Mouse (Mus musculus) adrenal gland, postnatal 36 days (tissue): ENCODE measurements at regions not wholly inside any gene's neighbourhood (a gene's known extent, or its start where the extent isn't known, plus 50 kb on each side); places are given as distances from the start of the nearest gene placed in this dataset.
"Not testable (repeated sequence)": the region's sequence is repeated elsewhere in the genome, so short reads cannot be mapped to it uniquely, and the experiment has no call there.

Experiments used
- DNase-seq, 2 experiments: peaks; one replicate each; pipeline ENCODE4 v3.0.0; 2021; ENCODE audit warnings: mixed read lengths in 1 of 2

DNA sequence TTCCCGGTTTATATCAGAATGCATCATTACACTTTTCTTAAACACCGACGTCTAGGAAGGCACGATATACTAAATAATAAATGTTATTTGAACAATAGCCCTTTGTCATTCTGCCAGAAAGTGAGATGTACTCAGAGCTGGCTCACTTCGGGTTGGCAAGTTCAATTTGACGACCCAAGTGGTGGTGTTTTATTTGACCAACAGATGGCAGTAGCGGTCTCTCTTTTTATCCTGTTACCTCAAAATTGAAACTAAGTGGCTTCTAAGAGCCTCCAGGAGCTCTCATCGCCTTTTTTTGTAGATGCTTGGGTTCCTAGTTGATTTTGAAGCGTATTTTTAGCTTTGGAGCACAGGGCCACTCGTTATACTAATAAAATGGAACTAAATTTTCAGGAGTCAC is 66.7 kb upstream of the Chmp2b start:
- DNase-seq: peak; percentile 9 to 51

DNA sequence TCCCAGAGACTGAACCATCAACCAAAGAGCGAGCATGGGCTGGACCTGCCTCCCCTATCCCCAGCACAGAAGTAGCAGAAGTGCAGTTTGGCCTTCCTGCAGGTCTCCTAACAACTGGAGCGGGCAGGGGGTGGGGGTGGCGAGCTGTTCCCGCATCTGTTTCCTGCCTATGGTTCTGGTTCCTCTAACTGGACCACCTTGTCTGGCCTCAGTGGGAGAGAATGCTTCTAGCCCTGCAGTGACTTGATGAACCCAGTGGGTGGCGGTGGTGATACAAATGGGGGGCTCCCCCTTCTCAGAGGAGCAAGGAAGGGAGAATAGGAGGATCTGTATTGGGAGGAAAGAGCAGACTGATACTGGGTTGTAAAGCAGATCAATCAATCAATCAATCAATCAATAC is 69.2 kb upstream of the Chmp2b start:
- no peak for DNase-seq

DNA sequence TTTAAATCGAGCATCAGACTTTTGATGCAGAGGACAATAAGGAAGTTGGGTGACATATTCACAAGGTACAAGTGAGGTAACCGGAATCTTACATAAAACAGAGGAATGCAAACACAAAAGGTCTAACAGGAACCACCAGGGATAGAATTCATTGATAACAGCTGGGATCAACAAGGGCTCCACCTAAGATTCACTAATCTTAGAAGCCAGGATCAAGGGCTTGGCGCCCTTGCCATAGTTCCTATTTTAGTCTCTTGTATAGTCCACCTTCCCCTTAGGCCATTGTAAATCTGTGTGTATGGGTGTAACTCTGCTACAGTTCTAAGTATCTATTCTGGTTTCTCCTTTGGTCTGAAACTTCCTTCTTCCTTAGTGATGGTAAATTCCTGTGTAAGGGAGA is 84.2 kb upstream of the Chmp2b start:
- not testable (repeated sequence) for DNase-seq

DNA sequence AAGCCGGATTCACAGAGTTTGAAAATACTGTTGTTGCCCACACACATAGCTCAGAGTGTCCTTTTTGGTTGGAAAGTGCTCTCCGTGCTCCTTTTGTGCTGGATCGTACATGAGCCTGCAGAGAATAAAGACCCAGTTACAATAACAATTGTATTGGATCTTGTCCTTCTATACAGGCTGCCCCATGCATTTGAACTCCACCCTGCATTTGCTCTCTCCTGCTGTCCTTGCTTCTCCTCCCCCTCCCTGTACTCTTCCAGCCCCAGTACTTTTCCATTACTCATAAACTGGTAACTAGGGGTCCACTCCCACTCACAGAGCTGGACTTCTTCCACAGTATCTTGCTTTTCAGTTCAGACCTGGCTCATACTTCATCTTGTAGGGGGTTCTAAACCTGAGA is 86.5 kb upstream of the Chmp2b start:
- DNase-seq: no peak

DNA sequence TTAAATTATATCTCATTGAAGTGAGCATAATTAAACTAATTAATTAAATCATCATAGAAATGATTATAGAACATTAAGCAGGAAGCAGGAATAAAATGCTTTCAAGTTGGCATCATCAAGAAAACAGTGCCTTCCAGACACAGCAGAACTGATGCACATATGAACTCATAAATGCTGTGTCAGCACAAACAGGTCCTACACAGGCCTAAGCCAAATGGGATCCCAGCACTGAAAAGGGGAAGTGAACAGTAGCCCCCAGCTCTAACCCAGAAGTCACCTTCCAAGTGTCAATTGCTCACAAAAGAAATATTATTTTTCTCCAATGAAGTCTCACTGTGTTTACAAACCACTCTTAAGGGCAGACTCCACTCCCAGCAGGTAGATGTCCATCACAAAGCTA is 93.0 kb upstream of the Chmp2b start:
- DNase-seq: no peak

DNA sequence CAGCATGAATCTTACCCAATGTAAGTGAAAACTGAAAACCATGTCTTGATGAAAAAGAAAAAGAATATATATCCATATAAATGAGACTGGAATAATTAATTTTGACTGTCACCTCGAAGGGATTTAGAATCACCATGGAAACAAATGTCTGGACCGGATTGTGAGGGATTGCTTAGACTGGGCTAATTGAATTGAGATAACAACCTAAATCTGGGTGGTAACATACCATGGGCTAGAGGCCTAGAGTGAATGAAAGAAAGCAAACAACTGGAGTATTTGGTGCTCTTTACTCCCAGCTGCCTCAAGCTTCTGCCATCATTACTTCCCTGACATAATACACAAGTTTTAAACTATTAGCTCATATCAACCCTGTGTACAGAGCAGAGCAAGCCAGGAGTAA is 95.3 kb upstream of the Chmp2b start:
- no peak for DNase-seq

DNA sequence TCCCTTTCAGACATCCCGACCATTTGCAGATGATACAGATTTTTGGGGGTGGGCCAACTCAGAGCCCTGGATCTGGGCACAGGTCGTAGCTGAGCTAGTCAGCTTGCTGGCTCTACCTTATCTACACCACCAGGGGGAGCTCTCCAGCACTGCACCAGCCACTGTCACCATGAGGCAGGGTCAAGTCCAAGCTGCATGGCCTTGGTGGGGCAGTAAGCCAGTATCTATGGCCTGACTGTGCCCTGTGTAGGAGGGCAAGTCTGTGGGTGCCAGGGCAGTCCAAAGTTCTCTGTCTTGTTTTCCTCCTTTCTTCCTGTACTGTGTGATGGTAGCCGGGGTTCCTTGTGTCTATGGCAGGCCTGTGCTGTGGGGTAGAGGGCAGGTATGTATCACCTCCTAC is 102.3 kb upstream of the Chmp2b start:
- DNase-seq: peak; percentile 49 to 61

DNA sequence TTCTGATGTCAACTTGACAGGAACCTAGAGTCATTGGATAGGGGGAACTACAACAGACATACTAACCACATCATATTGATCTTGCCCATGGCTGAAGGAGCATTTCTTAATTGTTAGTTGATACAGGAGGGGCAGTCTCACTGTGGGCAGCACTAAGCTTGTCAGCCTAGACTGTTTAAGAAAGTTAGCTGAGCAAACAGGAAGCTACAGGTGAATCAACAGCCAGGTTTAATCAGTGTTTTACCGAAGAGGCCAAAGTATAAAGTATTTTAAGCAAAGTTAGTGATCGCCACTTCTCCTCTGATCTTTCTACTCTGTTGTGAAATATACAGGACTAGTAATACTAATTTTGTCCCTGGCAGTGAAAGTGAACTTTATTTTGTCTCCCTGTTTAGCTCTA is 109.6 kb upstream of the Chmp2b start:
- no peak for DNase-seq

DNA sequence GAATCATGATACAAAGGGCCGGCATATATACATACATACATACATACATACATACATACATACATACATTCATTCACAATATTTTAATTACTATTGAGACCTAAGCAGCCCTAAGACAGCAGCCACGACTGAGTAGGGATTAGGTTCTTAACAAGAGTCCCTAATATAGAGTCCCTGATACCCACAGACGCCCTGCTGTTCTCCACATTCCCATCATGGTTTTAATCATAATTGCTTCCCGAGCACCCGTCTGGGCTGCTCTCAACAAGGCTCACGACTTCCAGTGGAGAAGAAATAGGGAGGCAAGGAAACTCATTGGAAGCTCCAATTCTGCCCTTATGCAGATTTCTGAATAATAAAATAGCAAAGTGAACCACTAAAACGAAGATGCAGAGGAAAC is 120.6 kb upstream of the Chmp2b start:
- DNase-seq: no peak

DNA sequence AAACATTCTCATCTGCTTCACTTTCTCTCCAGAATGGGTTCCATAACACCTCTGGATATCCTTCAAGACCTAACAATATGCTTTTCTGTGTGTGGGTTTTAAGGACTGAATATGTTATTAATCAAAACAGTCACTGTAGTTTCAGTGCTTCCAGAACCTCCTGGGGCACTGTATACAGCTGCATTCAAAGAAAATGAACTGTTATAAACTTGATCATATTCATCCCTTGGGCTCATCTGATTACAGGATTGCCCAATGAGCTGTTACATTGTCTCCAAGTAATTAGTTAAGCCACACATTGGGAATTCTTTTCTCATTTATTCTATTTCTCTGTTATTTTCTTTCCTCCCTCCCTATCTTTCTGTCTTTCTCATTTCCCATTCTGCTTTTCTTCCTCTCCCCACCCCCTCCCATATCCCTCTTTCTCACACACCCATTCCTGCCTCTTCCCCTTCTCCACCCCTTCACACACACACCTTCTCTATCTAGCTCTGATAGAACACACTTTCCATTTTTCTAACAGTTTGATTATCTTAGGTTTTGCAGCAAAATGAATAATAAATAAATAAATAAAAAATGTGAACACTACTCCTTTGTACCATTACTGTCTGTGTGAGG is 121.3 kb upstream of the Chmp2b start:
- DNase-seq: no peak

DNA sequence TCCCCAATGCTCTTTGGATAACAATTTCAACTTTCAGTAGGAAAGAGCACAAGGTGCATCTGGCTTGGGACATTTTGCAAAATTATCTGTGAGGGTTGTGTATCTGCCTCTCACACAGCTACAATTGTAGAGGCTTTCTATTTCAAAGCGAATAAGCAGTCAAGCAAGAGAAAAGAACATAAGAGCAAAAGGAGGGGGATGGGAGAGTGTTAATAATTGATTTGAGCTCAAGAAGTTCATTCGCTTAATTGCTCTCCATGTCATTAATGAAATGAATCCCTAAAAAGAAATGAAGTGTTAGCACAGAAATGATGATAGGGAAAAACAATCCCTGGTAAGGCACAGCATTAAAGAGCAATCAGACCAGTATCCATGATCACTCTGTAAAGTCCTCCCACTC is 121.4 kb upstream of the Vgll3 start:
- DNase-seq: no peak

DNA sequence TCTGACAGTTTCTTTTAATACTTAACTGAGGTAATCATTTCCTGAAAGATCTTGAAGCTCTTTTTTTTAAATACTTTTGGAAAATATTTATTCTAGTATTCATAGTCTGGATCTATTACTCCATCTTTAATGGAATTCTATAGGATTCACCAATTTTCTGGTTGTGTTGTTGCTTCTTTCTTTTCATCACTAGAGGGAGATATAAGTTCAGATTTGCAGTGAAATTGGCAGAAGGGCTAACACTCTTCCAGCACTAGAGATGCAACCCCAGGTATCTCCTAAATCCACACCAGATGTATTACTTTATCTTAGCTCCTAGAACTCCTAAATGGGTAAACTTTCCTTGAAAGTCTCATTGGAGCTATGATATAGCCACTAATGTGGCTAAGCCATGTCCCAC is 99.4 kb upstream of the Vgll3 start:
- DNase-seq: no peak

DNA sequence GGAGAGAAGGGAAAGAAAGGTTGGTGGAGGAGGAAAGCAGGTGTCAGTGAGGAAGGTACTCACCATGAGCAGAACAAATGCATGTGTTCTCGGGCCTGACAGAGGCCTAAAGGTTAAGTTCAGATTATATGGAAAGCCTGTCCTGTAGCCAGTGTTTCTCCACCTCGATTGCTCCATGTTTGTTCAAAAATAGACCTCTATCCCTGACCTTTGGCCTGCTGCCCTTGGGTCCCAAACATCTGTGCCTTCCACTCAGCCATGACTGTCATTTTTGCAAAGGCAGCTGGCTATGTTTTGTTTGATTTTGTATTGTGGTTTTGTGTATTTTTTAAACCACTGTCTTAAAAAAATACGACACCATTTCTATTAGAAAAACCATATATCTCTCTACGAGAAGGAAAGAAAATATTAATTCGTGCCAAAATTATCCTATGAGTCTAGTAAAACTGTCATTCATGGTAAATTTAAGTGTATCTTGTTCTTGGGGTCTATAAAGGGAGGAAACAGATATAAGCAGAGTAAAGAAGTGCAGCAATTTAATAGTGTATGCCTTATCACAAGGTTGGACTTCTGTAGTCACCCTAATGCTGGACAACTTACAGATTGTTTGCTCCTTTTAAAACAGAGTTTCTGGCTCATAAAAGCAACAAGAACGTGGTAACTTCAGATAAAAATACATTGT is 96.1 kb upstream of the Vgll3 start:
- peak; percentile 52 to 60 for DNase-seq

DNA sequence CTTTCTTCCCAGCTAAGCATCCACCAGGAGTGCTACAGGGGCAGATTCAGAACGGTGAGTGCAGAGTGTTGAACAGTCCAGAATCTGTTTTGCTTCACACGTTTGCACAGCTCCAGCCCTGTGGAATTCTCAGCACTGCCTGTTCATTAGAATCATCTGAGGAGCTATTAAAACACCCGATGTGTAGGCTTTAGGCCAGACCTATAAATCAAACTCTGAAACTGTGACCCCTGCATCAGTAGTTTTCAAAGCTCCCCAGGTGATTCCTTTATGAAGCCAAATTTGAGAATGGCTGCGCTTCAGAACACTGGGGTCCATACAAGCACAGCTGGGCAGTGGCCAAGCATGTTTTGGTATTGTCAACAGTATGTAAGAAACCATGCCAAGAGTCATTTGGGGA is 94.1 kb upstream of the Vgll3 start:
- DNase-seq: no peak

DNA sequence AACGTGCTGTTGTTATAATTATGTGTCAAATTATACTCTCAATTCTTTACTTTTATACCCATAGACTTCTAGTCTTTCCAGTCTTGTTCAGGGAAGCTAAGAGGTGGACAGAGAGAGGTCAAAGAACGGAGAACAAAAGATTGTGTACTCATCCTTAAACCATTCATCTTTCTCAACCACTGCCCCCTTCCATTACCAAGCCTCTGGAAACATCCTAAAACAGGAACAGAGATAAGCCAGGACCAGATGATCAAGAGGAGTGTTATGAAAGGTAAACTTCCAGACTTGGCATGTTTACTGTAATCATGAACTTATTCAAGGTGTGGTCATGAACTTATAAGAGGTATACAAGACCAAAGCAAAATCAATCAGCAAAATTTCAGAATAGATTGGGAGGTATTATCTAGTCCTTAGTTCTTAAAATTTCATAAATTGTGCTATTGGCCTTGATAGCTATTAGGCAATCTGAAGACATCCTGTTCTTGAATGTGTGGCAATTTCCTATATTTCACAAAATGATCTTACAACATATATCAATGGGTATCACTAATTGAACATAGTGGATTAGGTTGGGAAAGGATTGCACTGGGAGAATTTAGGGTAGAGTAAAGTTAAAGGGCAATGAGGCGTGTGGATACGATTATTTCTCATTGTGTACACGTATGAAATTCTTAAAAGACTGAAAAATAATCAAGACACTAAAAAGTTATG is 89.3 kb upstream of the Vgll3 start:
- no peak for DNase-seq

DNA sequence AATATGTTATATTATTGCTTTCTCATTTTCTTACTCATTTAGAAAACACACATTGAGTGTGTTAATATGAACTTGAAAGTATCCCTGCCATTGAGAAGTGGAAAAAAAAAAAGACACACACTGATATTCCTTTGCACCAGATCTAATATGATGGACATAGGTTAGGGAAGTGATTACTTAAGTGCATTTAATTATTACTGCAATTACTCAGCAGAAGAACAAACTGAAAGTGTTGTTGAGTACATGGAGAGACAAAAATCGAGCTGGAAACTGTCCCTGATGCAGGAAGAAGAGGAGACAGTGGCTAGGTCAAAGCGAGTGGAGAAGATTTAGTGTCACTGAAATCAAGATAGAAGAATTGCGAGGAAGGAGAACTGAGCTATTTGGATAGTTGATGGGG is 88.8 kb upstream of the Vgll3 start:
- DNase-seq: no peak

DNA sequence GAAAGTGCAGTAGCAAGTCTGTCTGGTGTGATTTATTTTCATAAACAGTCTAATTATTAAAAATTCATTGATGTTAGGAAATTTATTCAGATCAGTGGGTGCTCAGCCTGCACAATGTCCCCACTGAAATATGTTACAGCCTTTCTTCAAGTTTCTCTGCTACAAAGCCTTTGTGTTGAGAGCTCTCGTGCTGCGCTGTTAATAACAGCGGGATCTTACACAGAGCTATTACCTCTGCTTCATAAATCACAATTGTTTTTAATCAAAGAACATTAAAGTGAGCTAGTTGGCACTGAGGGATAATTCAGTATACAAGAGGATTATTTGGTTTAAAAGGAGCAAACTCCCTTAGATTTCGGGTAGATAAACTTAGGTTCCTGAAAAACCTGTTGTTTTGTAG is 85.7 kb upstream of the Vgll3 start:
- no peak for DNase-seq

DNA sequence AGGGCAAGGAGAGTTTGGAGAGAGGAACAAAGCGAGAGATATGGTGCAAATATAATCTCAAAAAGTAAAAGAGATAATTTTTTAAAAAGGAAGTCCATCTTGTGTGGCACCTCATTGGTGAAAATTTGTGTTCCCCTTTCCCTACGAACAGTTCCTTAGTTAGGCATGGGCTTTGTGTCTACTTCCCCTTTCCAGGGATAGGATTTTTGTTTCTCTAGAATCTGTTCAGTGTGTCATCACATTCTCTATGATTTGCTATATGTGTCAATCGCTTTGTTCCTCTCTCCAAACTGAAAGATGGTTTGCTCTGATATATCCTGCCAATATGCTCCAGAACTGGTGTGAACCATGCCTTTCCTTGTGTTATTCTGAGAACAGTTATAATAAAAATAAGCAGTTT is 75.4 kb upstream of the Vgll3 start:
- DNase-seq: no peak

DNA sequence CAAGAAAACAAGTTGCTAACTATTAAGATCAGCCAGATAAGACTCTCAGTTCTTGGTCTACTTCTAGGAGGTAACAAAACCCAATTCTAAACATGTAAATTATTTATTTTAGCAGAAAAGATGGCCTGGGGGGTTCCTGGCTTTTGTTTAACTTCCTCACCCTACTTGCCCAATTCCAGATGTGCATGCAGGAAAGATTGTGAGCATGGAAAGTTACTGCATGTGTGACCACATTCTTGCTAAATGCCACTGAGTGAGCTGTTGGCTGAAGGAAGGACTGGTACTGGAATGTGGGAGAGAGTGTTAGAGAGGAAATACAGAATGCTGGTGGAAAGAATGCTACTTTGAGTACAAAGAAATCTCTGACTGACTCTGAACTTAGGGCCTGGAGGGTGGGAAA is 72.1 kb upstream of the Vgll3 start:
- DNase-seq: no peak

DNA sequence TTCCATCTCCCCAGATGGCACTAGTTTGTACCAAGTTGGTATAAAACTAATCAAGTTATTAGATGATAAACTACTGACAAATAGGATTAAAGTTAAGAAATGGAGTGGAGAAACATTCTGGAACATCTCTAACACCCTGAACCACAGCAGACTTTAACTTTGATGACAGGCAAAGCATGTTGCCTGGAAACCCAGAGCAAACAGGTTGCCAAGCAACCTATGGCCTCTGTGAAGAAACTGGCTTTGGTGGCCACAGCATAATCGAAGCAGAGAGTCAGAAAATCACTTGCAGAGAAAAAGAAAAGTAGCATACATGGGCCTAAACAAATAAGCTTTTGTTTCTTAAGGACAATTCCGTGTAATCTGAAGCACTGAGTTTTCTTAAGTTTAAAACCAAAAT is 59.4 kb upstream of the Vgll3 start:
- DNase-seq: no peak
